Mouse (Mus musculus) thymus, adult 2 months (tissue): ENCODE results near the gene Lrrc1. TPM values are rescaled to one million over a fixed set of nuclear protein-coding genes. Genes with fewer than 3 reads are reported as not detected.

Experiments used
- DNase-seq: peaks from one replicate; pipeline ENCODE4 v3.0.0; 2021
- H3K27ac ChIP-seq: fragments of 200-500 bp; 2 replicates; pipeline ENCODE4 v1.5.1; 2012; ENCODE audit warnings: low read length, control low read depth; ENCODE audit not compliant: control insufficient read depth, insufficient read depth
- H3K27me3 ChIP-seq: fragments of 200-500 bp; 2 replicates; pipeline ENCODE4 v1.6.1; 2012; ENCODE audit warnings: mild to moderate bottlenecking, low read length, moderate library complexity, mixed read lengths; ENCODE audit not compliant: control insufficient read depth, insufficient read depth
- H3K36me3 ChIP-seq: fragments of 200-500 bp; 2 replicates; pipeline ENCODE4 v1.6.1; 2012; ENCODE audit warnings: mild to moderate bottlenecking, low read length, moderate library complexity; ENCODE audit not compliant: control insufficient read depth, insufficient read depth
- H3K4me1 ChIP-seq: fragments of 200-500 bp; replicated peaks from 2 replicates; pipeline ENCODE4 v1.6.1; 2012; ENCODE audit warnings: low read length; ENCODE audit not compliant: control insufficient read depth, insufficient read depth
- H3K4me3 ChIP-seq: fragments of 200-500 bp; 2 replicates; pipeline ENCODE4 v1.5.1; 2012; ENCODE audit warnings: mild to moderate bottlenecking, low read length, control low read depth, moderate library complexity; ENCODE audit not compliant: control insufficient read depth, insufficient read depth
- CTCF ChIP-seq: fragments of 200-500 bp; IDR thresholded peaks from 2 replicates; pipeline ENCODE4 v1.5.1; 2012; ENCODE audit warnings: mild to moderate bottlenecking, control low read depth, low read length, moderate library complexity, borderline replicate concordance; ENCODE audit not compliant: control insufficient read depth, poor library complexity, insufficient read depth; ENCODE audit errors: extremely low read depth
- POLR2A ChIP-seq: fragments of 200-500 bp; IDR thresholded peaks from 2 replicates; pipeline ENCODE4 v1.6.1; 2012; ENCODE audit warnings: mild to moderate bottlenecking, low read length, control low read depth, moderate library complexity; ENCODE audit not compliant: control insufficient read depth, poor library complexity, insufficient read depth; ENCODE audit errors: extremely low read depth
- WGBS: fragments of 180-500 bp; shearing (Covaris S2); methylation state at CpG from one replicate; pipeline ENCODE4 v1.1.7; 2018; 5-methylcytosine and 5-hydroxymethylcytosine counted together
- polyA plus RNA-seq: library from polyadenylated mRNA; depleted of rRNA; stranded (reverse); fragments of >200 nt; gene quantifications from 2 replicates; pipeline ENCODE4 v1.2.3, GENCODE M21; 2012

The Lrrc1 gene
- polyA plus RNA-seq, 1 experiment: 51.3 TPM

- Histone ChIP-seq H3K36me3 (0 out of 2 replicates have a peak, but pooled peaks cover 2% of the 10 kb centered on the region), H3K4me3 (no peak overlapping the region), H3K27me3 (no peaks in the 10 kb centered on the region), H3K27ac (peak overlapping the region; percentile 5), H3K4me1 (peaks cover 44% of the 10 kb centered on the region)
- DNase-seq: peak; percentile 40
- TF ChIP-seq CTCF: no peak
- TF ChIP-seq POLR2A: no peak
- WGBS: 11% methylated on average over 4 of the region's 4 CpGs
Measured at GRCm38 (mm10) chr9:77463195-77463594, 81.5 kb downstream of the Lrrc1 start.

- Histone ChIP-seq H3K4me3 (no peak overlapping the region), H3K27ac (no peak overlapping the region), H3K36me3 (peaks cover 14% of the 10 kb centered on the region), H3K4me1 (peaks cover 42% of the 10 kb centered on the region), H3K27me3 (no peaks in the 10 kb centered on the region)
- TF ChIP-seq CTCF: no peak
- no peak for TF ChIP-seq POLR2A
- no peak for DNase-seq
- WGBS: 94% methylated on average over 9 of the region's 9 CpGs
Measured at GRCm38 (mm10) chr9:77461371-77461915, 83.2 kb downstream of the Lrrc1 start.

- DNase-seq: no peak
- peaks cover 14% of the 10 kb centered on the region for H3K36me3 ChIP-seq
- no peak overlapping the region for H3K27ac ChIP-seq
- H3K4me3 ChIP-seq: no peak overlapping the region
- H3K27me3 ChIP-seq: no peaks in the 10 kb centered on the region
- peaks cover 34% of the 10 kb centered on the region for H3K4me1 ChIP-seq
- TF ChIP-seq CTCF: no peak
- TF ChIP-seq POLR2A: no peak
- 97% methylated on average over 14 of the region's 14 CpGs for WGBS
Measured at GRCm38 (mm10) chr9:77460408-77460807, 84.3 kb downstream of the Lrrc1 start.

GRCm38 (mm10) chr9:77459365-77459764 is 85.3 kb downstream of the Lrrc1 start:
- Histone ChIP-seq H3K27me3 (no peaks in the 10 kb centered on the region), H3K36me3 (peaks cover 21% of the 10 kb centered on the region), H3K4me1 (peaks cover 26% of the 10 kb centered on the region), H3K4me3 (no peak overlapping the region), H3K27ac (no peak overlapping the region)
- TF ChIP-seq POLR2A (no peak), CTCF (no peak)
- DNase-seq: no peak
- WGBS: 94% methylated on average over 2 of the region's 2 CpGs

- TF ChIP-seq POLR2A (no peak), CTCF (no peak)
- DNase-seq: no peak
- peaks cover 47% of the 10 kb centered on the region for H3K36me3 ChIP-seq
- H3K27me3 ChIP-seq: no peaks in the 10 kb centered on the region
- peaks cover 8% of the 10 kb centered on the region for H3K4me1 ChIP-seq
- 67% methylated on average over 13 of the region's 13 CpGs for WGBS
- H3K4me3 ChIP-seq: no peak overlapping the region
- no peak overlapping the region for H3K27ac ChIP-seq
Measured at GRCm38 (mm10) chr9:77456169-77456826, 88.4 kb downstream of the Lrrc1 start.

- Histone ChIP-seq H3K27ac (no peak overlapping the region), H3K27me3 (no peaks in the 10 kb centered on the region), H3K36me3 (peaks cover 48% of the 10 kb centered on the region), H3K4me3 (no peak overlapping the region), H3K4me1 (peaks cover 8% of the 10 kb centered on the region)
- DNase-seq: no peak
- TF ChIP-seq CTCF: no peak
- no peak for TF ChIP-seq POLR2A
- 97% methylated on average over 19 of the region's 19 CpGs for WGBS
Measured at GRCm38 (mm10) chr9:77455439-77456168, 89.1 kb downstream of the Lrrc1 start.
